9 mouse cellular contexts compared by ENCODE assay signal in genomic region chr9:94538823-94539143, GRCm38 (mm10). TPM values are rescaled to one million over a fixed set of nuclear protein-coding genes. Genes with fewer than 3 reads are reported as not detected.
DNase-seq lines count a peak whose midpoint lies in the region; ATAC-seq and TF ChIP-seq lines count a peak whose summit lies in the region.
"Had no signal": no experiment of that assay in that cellular context is flagged by ENCODE, and none has a peak within 500 bp of the region (broad histone marks: within the 10 kb centered on the region; RNA-seq: fewer than 3 reads in every experiment).

No protein-coding gene starts in this region.

- no peaks in the 10 kb centered on the region for H3K27me3 ChIP-seq in kidney, adult 2 months (replicated peaks; ENCODE audit: control insufficient read depth, insufficient read depth, low read length)
- H3K27me3 ChIP-seq in hindbrain, embryonic 13.5 days: no peaks in the 10 kb centered on the region
- H3K27me3 ChIP-seq in midbrain, embryonic 13.5 days: no peaks in the 10 kb centered on the region
- H3K27me3 ChIP-seq: Patski had no signal

- TF ChIP-seq POLR2A in kidney, adult 2 months (IDR thresholded peaks at IDR 0.05; ENCODE audit: low read depth, low read length): no peak
- no peak for TF ChIP-seq POLR2A in bone marrow macrophage, adult 2 months (IDR thresholded peaks at IDR 0.05; ENCODE audit: borderline replicate concordance, low read depth, low read length)

- ATAC-seq in hindbrain, embryonic 13.5 days (ENCODE audit: low FRiP score): no peak; the same call in 1 of the 2 replicates
- no peak for ATAC-seq in midbrain, embryonic 13.5 days

- no peaks in the 10 kb centered on the region for H3K36me3 ChIP-seq in kidney, adult 2 months (ENCODE audit: control insufficient read depth, insufficient read depth, low read length)
- H3K36me3 ChIP-seq in hindbrain, embryonic 13.5 days: no peaks in the 10 kb centered on the region
- H3K36me3 ChIP-seq in midbrain, embryonic 13.5 days: no peaks in the 10 kb centered on the region

- H3K4me3 ChIP-seq in kidney, adult 2 months (ENCODE audit: insufficient read depth, low read depth, low read length): peak overlapping the region; percentile 63
- H3K4me3 ChIP-seq in bone marrow macrophage, adult 2 months (ENCODE audit: insufficient read depth, low read length): peak overlapping the region; percentile 95
- H3K4me3 ChIP-seq in hindbrain, embryonic 13.5 days: peak overlapping the region; percentile 82
- peak overlapping the region; percentile 78 for H3K4me3 ChIP-seq in midbrain, embryonic 13.5 days (replicated peaks)

- no peaks in the 10 kb centered on the region for H3K9me3 ChIP-seq in hindbrain, embryonic 13.5 days
- H3K9me3 ChIP-seq in midbrain, embryonic 13.5 days: no peaks in the 10 kb centered on the region

- WGBS in kidney, adult 2 months: 2% methylated on average over 22 of the region's 22 CpGs
- under 1% methylated on average over 22 of the region's 22 CpGs for WGBS in hindbrain, embryonic 13.5 days
- WGBS in midbrain, embryonic 13.5 days: 0% methylated on average over 22 of the region's 22 CpGs

- H3K9ac ChIP-seq in hindbrain, embryonic 13.5 days: peak overlapping the region; percentile 88
- peak overlapping the region; percentile 88 for H3K9ac ChIP-seq in midbrain, embryonic 13.5 days (replicated peaks)

- DNase-seq in kidney, adult 2 months: no peak
- no peak for DNase-seq in kidney, postnatal 36 days
- DNase-seq in gastrocnemius, postnatal 25 days: no peak
- DNase-seq in kidney, postnatal 14 days: no peak
- DNase-seq in cerebellum, adult 8-10 months: no peak

- peak overlapping the region; percentile 41 for H3K27ac ChIP-seq in kidney, adult 2 months (ENCODE audit: insufficient read depth, low read depth, low read length)
- peak overlapping the region; percentile 35 for H3K27ac ChIP-seq in bone marrow macrophage, adult 2 months (ENCODE audit: insufficient read depth, low read depth, low read length)
- H3K27ac ChIP-seq in hindbrain, embryonic 13.5 days: peak overlapping the region; percentile 96
- peak overlapping the region; percentile 95 for H3K27ac ChIP-seq in midbrain, embryonic 13.5 days

- no peaks in the 10 kb centered on the region for H3K4me1 ChIP-seq in kidney, adult 2 months (ENCODE audit: control insufficient read depth, insufficient read depth, low read length)
- peaks cover 14% of the 10 kb centered on the region for H3K4me1 ChIP-seq in bone marrow macrophage, adult 2 months (ENCODE audit: control insufficient read depth, insufficient read depth, low read length)
- H3K4me1 ChIP-seq in hindbrain, embryonic 13.5 days (replicated peaks): peaks cover 36% of the 10 kb centered on the region
- peaks cover 44% of the 10 kb centered on the region for H3K4me1 ChIP-seq in midbrain, embryonic 13.5 days (replicated peaks)

- H3K4me2 ChIP-seq in hindbrain, embryonic 13.5 days: peak overlapping the region; percentile 79
- H3K4me2 ChIP-seq in midbrain, embryonic 13.5 days (replicated peaks): peak overlapping the region; percentile 85

- no peak for TF ChIP-seq CTCF in kidney, adult 2 months (conservative IDR thresholded peaks at IDR 0.05; ENCODE audit: insufficient read depth, insufficient read length, low read depth, low read length)
- TF ChIP-seq CTCF in bone marrow macrophage, adult 2 months (IDR thresholded peaks at IDR 0.05; ENCODE audit: low read depth, low read length): no peak

RNA-seq across cellular contexts. Expression of gene 1190002N15Rik, which starts 0.9 kb away (rescaled TPM):
- 3.7 and 4.7 TPM in 2 replicates for polyA plus RNA-seq in kidney, adult 2 months (2012; rRNA removed)
- polyA plus RNA-seq in bone marrow macrophage, adult 2 months (2012; ENCODE audit: insufficient read depth, insufficient read length, missing spikeins): 19.5 and 21.7 TPM in 2 replicates
- polyA plus RNA-seq in hindbrain, embryonic 13.5 days (2015; fragmentation: Nextera tagmentation; extraction: Ambion mirVana): 6.0 and 6.4 TPM in 2 replicates
- 5.8 and 5.9 TPM in 2 replicates for polyA plus RNA-seq in midbrain, embryonic 13.5 days (2015; fragmentation: Nextera tagmentation; extraction: Ambion mirVana)
- total RNA-seq in gastrocnemius, postnatal 25 days (2021): 1 to 10 TPM; 5.3 to 5.4 TPM

Comparison
In these comparisons a context has a peak if more than half of its experiments do, and no peak if none do; other contexts are left out.
1. H3K27ac ChIP-seq: peak in every context shown above with its lines; median percentile 96 in hindbrain, embryonic 13.5 days; 95 in midbrain, embryonic 13.5 days; 41 in kidney, adult 2 months; 35 in bone marrow macrophage, adult 2 months.